Mouse (Mus musculus): Measurements from ENCODE around the gene Cdc42bpb. TPM values are rescaled to one million over a fixed set of nuclear protein-coding genes. Genes with fewer than 3 reads are reported as not detected.

Gene Cdc42bpb
- total and polyA plus RNA-seq, 3 experiments: 16.7 to 29.7 (median 25.4) TPM

GRCm38 (mm10) chr12:111376826-111377331 is 639 bp downstream of the Cdc42bpb start:
- H3K27me3 ChIP-seq (replicated peaks): peaks cover 32% of the 10 kb centered on the region
- TF ChIP-seq IRF4 (IDR thresholded peaks at IDR 0.05; ENCODE audit: low read depth, low read length): 0 out of 2 replicates have a peak, but pooled peaks have one; percentile 8
- TF ChIP-seq ZC3H11A (IDR thresholded peaks at IDR 0.05; ENCODE audit: low read depth, low read length): no peak
- TF ChIP-seq EP300 (IDR thresholded peaks at IDR 0.05; ENCODE audit: low read length): no peak
- H3K27ac ChIP-seq (ENCODE audit: insufficient read depth, low read depth): 0 out of 2 replicates have a peak overlapping the region, but pooled peaks have one; percentile 2
- H3K79me2 ChIP-seq (replicated peaks; ENCODE audit: control insufficient read depth, extremely low read depth, insufficient read depth, poor library complexity, severe bottlenecking): no peaks in the 10 kb centered on the region; the same call in 1 of the 2 replicates
- dilution Hi-C loops (cut with MboI; ENCODE audit: extremely low pct_ligation_motif_present, extremely low pct_unique_long_range_greater_than_20kb, low sequenced_read_pairs): no loop called here
- H3K9me3 ChIP-seq (replicated peaks; ENCODE audit: low read length): no peaks in the 10 kb centered on the region
- H3K36me3 ChIP-seq (replicated peaks in 1 of 2; ENCODE audit: control insufficient read depth in 1 of 2, insufficient read depth in 1 of 2, low read length in 1 of 2): peaks cover 0 to 2% of the 10 kb centered on the region in 2 experiments
- H3K4me1 ChIP-seq (ENCODE audit: control insufficient read depth in 1 of 2, insufficient read depth in 2 of 2): peaks cover 4 to 31% of the 10 kb centered on the region in 2 experiments
- peak overlapping the region; percentile 79 for H3K4me2 ChIP-seq (ENCODE audit: insufficient read depth, low read depth, poor library complexity, severe bottlenecking)
- in situ Hi-C loops (cut with MboI; ENCODE audit: low pct_ligation_motif_present, low pct_unique_long_range_greater_than_20kb, low sequenced_read_pairs): no loop called here
- DNase-seq (ENCODE audit: extremely low read depth): no peak
- peak overlapping the region; percentile 80 for H3K9ac ChIP-seq (ENCODE audit: insufficient read depth, low read depth)
- peak overlapping the region; percentile 76 to 99 (median 97) for H3K4me3 ChIP-seq (replicated peaks in 1 of 3; ENCODE audit: low read depth in 2 of 3, low read length in 2 of 3, poor library complexity in 1 of 3)

GRCm38 (mm10) chr12:111376053-111376452 is 1.5 kb downstream of the Cdc42bpb start:
- Histone ChIP-seq H3K4me2 (ENCODE audit: insufficient read depth, low read depth, poor library complexity, severe bottlenecking) (peak overlapping the region; percentile 79), H3K36me3 (replicated peaks in 1 of 2; ENCODE audit: control insufficient read depth in 1 of 2, insufficient read depth in 1 of 2, low read length in 1 of 2) (peaks cover 0 to 2% of the 10 kb centered on the region in 2 experiments), H3K79me2 (replicated peaks; ENCODE audit: control insufficient read depth, extremely low read depth, insufficient read depth, poor library complexity, severe bottlenecking) (no peaks in the 10 kb centered on the region; the same call in 1 of the 2 replicates), H3K9me3 (replicated peaks; ENCODE audit: low read length) (no peaks in the 10 kb centered on the region), H3K4me3 (replicated peaks in 1 of 3; ENCODE audit: low read depth in 2 of 3, low read length in 2 of 3, poor library complexity in 1 of 3) (peak overlapping the region in 2 of 3 experiments; percentile 39 to 99), H3K27me3 (replicated peaks) (peaks cover 23% of the 10 kb centered on the region), H3K27ac (ENCODE audit: insufficient read depth, low read depth) (no peak overlapping the region), H3K4me1 (ENCODE audit: control insufficient read depth in 1 of 2, insufficient read depth in 2 of 2) (peaks cover 4 to 31% of the 10 kb centered on the region in 2 experiments), H3K9ac (ENCODE audit: insufficient read depth, low read depth) (peak overlapping the region; percentile 80)
- no peak for DNase-seq (ENCODE audit: extremely low read depth)
- dilution Hi-C loops (cut with MboI; ENCODE audit: extremely low pct_ligation_motif_present, extremely low pct_unique_long_range_greater_than_20kb, low sequenced_read_pairs) (no loop called here), in situ Hi-C loops (cut with MboI; ENCODE audit: low pct_ligation_motif_present, low pct_unique_long_range_greater_than_20kb, low sequenced_read_pairs) (no loop called here)
- no peak for TF ChIP-seq SIN3A (IDR thresholded peaks at IDR 0.05; ENCODE audit: low read length)
- no peak for TF ChIP-seq MYC (IDR thresholded peaks at IDR 0.05; ENCODE audit: low read depth, low read length)
- TF ChIP-seq NRF1 (IDR thresholded peaks at IDR 0.05; ENCODE audit: low read depth, low read length): no peak
- TF ChIP-seq ZNF384 (IDR thresholded peaks at IDR 0.05; ENCODE audit: low read depth, low read length): no peak
- TF ChIP-seq KAT2A (IDR thresholded peaks at IDR 0.05; ENCODE audit: insufficient replicate concordance, low read length): no peak

- Histone ChIP-seq H3K4me3 (replicated peaks in 1 of 3; ENCODE audit: low read depth in 2 of 3, low read length in 2 of 3, poor library complexity in 1 of 3) (peak overlapping the region in 2 of 3 experiments; percentile 1 to 99), H3K4me1 (ENCODE audit: control insufficient read depth in 1 of 2, insufficient read depth in 2 of 2) (peaks cover 4 to 36% of the 10 kb centered on the region in 2 experiments), H3K79me2 (replicated peaks; ENCODE audit: control insufficient read depth, extremely low read depth, insufficient read depth, poor library complexity, severe bottlenecking) (no peaks in the 10 kb centered on the region; the same call in 1 of the 2 replicates), H3K9me3 (replicated peaks; ENCODE audit: low read length) (no peaks in the 10 kb centered on the region), H3K4me2 (ENCODE audit: insufficient read depth, low read depth, poor library complexity, severe bottlenecking) (peak overlapping the region; percentile 79), H3K27me3 (replicated peaks) (peaks cover 20% of the 10 kb centered on the region), H3K36me3 (replicated peaks in 1 of 2; ENCODE audit: control insufficient read depth in 1 of 2, insufficient read depth in 1 of 2, low read length in 1 of 2) (peaks cover 0 to 2% of the 10 kb centered on the region in 2 experiments), H3K9ac (ENCODE audit: insufficient read depth, low read depth) (peak overlapping the region; percentile 80; the same call in 1 of the 2 replicates), H3K27ac (ENCODE audit: insufficient read depth, low read depth) (no peak overlapping the region)
- dilution Hi-C loops (cut with MboI; ENCODE audit: extremely low pct_ligation_motif_present, extremely low pct_unique_long_range_greater_than_20kb, low sequenced_read_pairs): no loop called here
- no peak for DNase-seq (ENCODE audit: extremely low read depth)
- no peak for TF ChIP-seq GABPA (IDR thresholded peaks at IDR 0.05; ENCODE audit: insufficient replicate concordance, low read depth, low read length)
- TF ChIP-seq CHD2 (IDR thresholded peaks at IDR 0.05; ENCODE audit: low read length): no peak
- TF ChIP-seq RAD21 (IDR thresholded peaks at IDR 0.05; ENCODE audit: low read depth, low read length): no peak
- no peak for TF ChIP-seq MYC (IDR thresholded peaks at IDR 0.05; ENCODE audit: low read depth, low read length)
- TF ChIP-seq UBTF (IDR thresholded peaks at IDR 0.05; ENCODE audit: low read depth, low read length): no peak
- no peak for TF ChIP-seq CTCF (conservative IDR thresholded peaks at IDR 0.05 in 1 of 2, IDR thresholded peaks at IDR 0.05 in 1 of 2; ENCODE audit: low read depth in 2 of 2, low read length in 2 of 2)
- TF ChIP-seq POLR2A (IDR thresholded peaks at IDR 0.05; ENCODE audit: low read depth, low read length): no peak
- TF ChIP-seq MEF2A (IDR thresholded peaks at IDR 0.05; ENCODE audit: borderline replicate concordance, low read depth, low read length): no peak
- no peak for TF ChIP-seq MAX (IDR thresholded peaks at IDR 0.05; ENCODE audit: low read length)
- no peak for TF ChIP-seq PAX5 (IDR thresholded peaks at IDR 0.05; ENCODE audit: low read length)
- no peak for TF ChIP-seq IRF4 (IDR thresholded peaks at IDR 0.05; ENCODE audit: low read depth, low read length)
- in situ Hi-C loops (cut with MboI; ENCODE audit: low pct_ligation_motif_present, low pct_unique_long_range_greater_than_20kb, low sequenced_read_pairs): no loop called here
Measured at GRCm38 (mm10) chr12:111375559-111375958, 2.0 kb downstream of the Cdc42bpb start.
